Mouse (Mus musculus) MEL (cell line): ENCODE data around the gene Exph5. TPM values are rescaled to one million over a fixed set of nuclear protein-coding genes. Genes with fewer than 3 reads are reported as not detected.

ENCODE experiments used
- DNase-seq: peaks from one replicate; pipeline ENCODE4 v3.0.0; 2011; ENCODE audit warnings: low read depth, low spot score
- H3K27ac ChIP-seq: 2 replicates; pipeline ENCODE4 v1.5.1; 2012; ENCODE audit warnings: low read depth, mild to moderate bottlenecking, control low read depth, low read length, moderate library complexity; ENCODE audit not compliant: control insufficient read depth
- H3K27me3 ChIP-seq, 2 experiments: fragments of 150-350 bp in 1 of 2; sonication (generic) in 1 of 2; 2 replicates each; pipeline ENCODE4 v1.6.1; 2012; ENCODE audit warnings: low read length in 2 of 2, mild to moderate bottlenecking in 2 of 2, improper control_type of control experiment in 1 of 2, moderate library complexity in 1 of 2; ENCODE audit not compliant: insufficient read depth in 2 of 2, control insufficient read depth in 1 of 2
- H3K36me3 ChIP-seq, 2 experiments: 2 replicates each; pipeline ENCODE4 v1.6.1; 2012 to 2014; ENCODE audit warnings: low read length in 2 of 2, improper control_type of control experiment in 1 of 2, inconsistent platforms in 1 of 2, mild to moderate bottlenecking in 1 of 2; ENCODE audit not compliant: insufficient read depth in 2 of 2, control insufficient read depth in 1 of 2
- H3K4me1 ChIP-seq, 2 experiments: fragments of 150-350 bp in 1 of 2; sonication (generic) in 1 of 2; 2 replicates each; pipeline ENCODE4 v1.6.1; 2012; ENCODE audit warnings: low read length in 2 of 2, improper control_type of control experiment in 1 of 2, mild to moderate bottlenecking in 1 of 2; ENCODE audit not compliant: insufficient read depth in 2 of 2, control insufficient read depth in 1 of 2
- H3K4me3 ChIP-seq, 2 experiments: fragments of 150-350 bp in 1 of 2; sonication (generic) in 1 of 2; 2 replicates each; pipeline ENCODE4 v1.5.1; 2012; ENCODE audit warnings: low read depth in 2 of 2, low read length in 2 of 2, mild to moderate bottlenecking in 2 of 2, moderate library complexity in 2 of 2, control low read depth in 1 of 2, improper control_type of control experiment in 1 of 2; ENCODE audit not compliant: control insufficient read depth in 1 of 2, insufficient read depth in 1 of 2
- H3K79me2 ChIP-seq: 2 replicates; pipeline ENCODE4 v1.6.1; 2012; ENCODE audit warnings: mild to moderate bottlenecking, low read length, moderate library complexity; ENCODE audit not compliant: control insufficient read depth, poor library complexity, insufficient read depth
- H3K9ac ChIP-seq: 2 replicates; pipeline ENCODE4 v1.6.1; 2012; ENCODE audit warnings: low read depth, mild to moderate bottlenecking, control low read depth, low read length, moderate library complexity; ENCODE audit not compliant: control insufficient read depth, poor library complexity, severe bottlenecking
- H3K9me3 ChIP-seq: fragments of 150-350 bp; sonication (generic); replicated peaks from 2 replicates; pipeline ENCODE4 v1.6.1; 2012; ENCODE audit warnings: mild to moderate bottlenecking, low read length, improper control_type of control experiment, moderate library complexity; ENCODE audit not compliant: insufficient read depth
- BHLHE40 ChIP-seq: IDR thresholded peaks from 2 replicates; pipeline ENCODE4 v1.6.1; 2012; ENCODE audit warnings: low read depth, mild to moderate bottlenecking, inconsistent platforms, low read length, improper control_type of control experiment, borderline replicate concordance
- CHD2 ChIP-seq: IDR thresholded peaks from 2 replicates; pipeline ENCODE4 v1.6.1; 2011; ENCODE audit warnings: low read length, improper control_type of control experiment
- CTCF ChIP-seq, 3 experiments: IDR thresholded peaks in 2 of 3; conservative IDR thresholded peaks in 1 of 3; 2 replicates each; pipeline ENCODE4 v1.5.1; 2011 to 2012; ENCODE audit warnings: low read length in 3 of 3, low read depth in 2 of 3, mild to moderate bottlenecking in 2 of 3, improper control_type of control experiment in 1 of 3, inconsistent platforms in 1 of 3, mixed read lengths in 1 of 3, moderate library complexity in 1 of 3; ENCODE audit not compliant: control insufficient read depth in 1 of 3, insufficient read depth in 1 of 3, poor library complexity in 1 of 3, severe bottlenecking in 1 of 3
- E2F4 ChIP-seq: IDR thresholded peaks from 2 replicates; pipeline ENCODE4 v1.6.1; 2011; ENCODE audit warnings: low read depth, low read length, improper control_type of control experiment, borderline replicate concordance
- ETS1 ChIP-seq: IDR thresholded peaks from 2 replicates; pipeline ENCODE4 v1.6.1; 2012; ENCODE audit warnings: low read depth, mild to moderate bottlenecking, inconsistent platforms, low read length, improper control_type of control experiment, moderate library complexity
- GABPA ChIP-seq: IDR thresholded peaks from 2 replicates; pipeline ENCODE4 v1.6.1; 2012; ENCODE audit warnings: low read depth, mild to moderate bottlenecking, inconsistent platforms, low read length, improper control_type of control experiment, moderate library complexity
- MAFK ChIP-seq: IDR thresholded peaks from 2 replicates; pipeline ENCODE4 v1.6.1; 2011; ENCODE audit warnings: low read depth, mild to moderate bottlenecking, low read length, improper control_type of control experiment, borderline replicate concordance
- MAZ ChIP-seq: IDR thresholded peaks from 2 replicates; pipeline ENCODE4 v1.6.1; 2012; ENCODE audit warnings: low read depth, mild to moderate bottlenecking, inconsistent platforms, low read length, improper control_type of control experiment
- MEF2A ChIP-seq: IDR thresholded peaks from 2 replicates; pipeline ENCODE4 v1.6.1; 2014; ENCODE audit warnings: low read depth, mild to moderate bottlenecking, inconsistent platforms, low read length, improper control_type of control experiment; ENCODE audit not compliant: poor library complexity, insufficient replicate concordance, severe bottlenecking; ENCODE audit errors: extremely low read depth
- MXI1 ChIP-seq: IDR thresholded peaks from 2 replicates; pipeline ENCODE4 v1.6.1; 2011; ENCODE audit warnings: mild to moderate bottlenecking, low read depth, low read length, improper control_type of control experiment
- NELFE ChIP-seq: IDR thresholded peaks from 2 replicates; pipeline ENCODE4 v1.6.1; 2011; ENCODE audit warnings: low read depth, low read length, improper control_type of control experiment
- NRF1 ChIP-seq: IDR thresholded peaks from 2 replicates; pipeline ENCODE4 v1.6.1; 2014; ENCODE audit warnings: low read depth, mild to moderate bottlenecking, inconsistent platforms, low read length, improper control_type of control experiment, moderate library complexity; ENCODE audit not compliant: poor library complexity, insufficient read depth, severe bottlenecking
- POLR2A ChIP-seq, 2 experiments: IDR thresholded peaks; 2 replicates each; pipeline ENCODE4 v1.6.1; 2011 to 2012; ENCODE audit warnings: low read length in 2 of 2, mild to moderate bottlenecking in 2 of 2, control low read depth in 1 of 2, improper control_type of control experiment in 1 of 2, low read depth in 1 of 2, moderate library complexity in 1 of 2; ENCODE audit not compliant: control insufficient read depth in 1 of 2, insufficient read depth in 1 of 2, poor library complexity in 1 of 2
- POLR2AphosphoS5 ChIP-seq: IDR thresholded peaks from 2 replicates; pipeline ENCODE4 v1.6.1; 2012; ENCODE audit warnings: low read depth, borderline replicate concordance, mild to moderate bottlenecking, inconsistent platforms, low read length, moderate library complexity, mixed read lengths
- RAD21 ChIP-seq: IDR thresholded peaks from 2 replicates; pipeline ENCODE4 v1.6.1; 2011; ENCODE audit warnings: mild to moderate bottlenecking, low read depth, low read length, improper control_type of control experiment
- RCOR1 ChIP-seq: IDR thresholded peaks from 2 replicates; pipeline ENCODE4 v1.6.1; 2012; ENCODE audit warnings: low read depth, mild to moderate bottlenecking, inconsistent platforms, low read length, improper control_type of control experiment
- ZC3H11A ChIP-seq: IDR thresholded peaks from 2 replicates; pipeline ENCODE4 v1.6.1; 2012; ENCODE audit warnings: low read depth, mild to moderate bottlenecking, inconsistent platforms, low read length, improper control_type of control experiment
- ZMIZ1 ChIP-seq: IDR thresholded peaks from 2 replicates; pipeline ENCODE4 v1.6.1; 2012; ENCODE audit warnings: low read depth, mild to moderate bottlenecking, inconsistent platforms, low read length, improper control_type of control experiment, moderate library complexity
- ZNF384 ChIP-seq: IDR thresholded peaks from 2 replicates; pipeline ENCODE4 v1.6.1; 2012; ENCODE audit warnings: low read depth, mild to moderate bottlenecking, inconsistent platforms, low read length, improper control_type of control experiment
- polyA plus RNA-seq, 2 experiments: library from polyadenylated mRNA; stranded (reverse) in 1 of 2; unstranded in 1 of 2; fragments of >175 nt in 1 of 2; fragments of >200 nt in 1 of 2; gene quantifications; 2 replicates each; pipeline versions ENCODE4 v1.2.1 to v1.2.4; 2012; ENCODE audit warnings: low replicate concordance in 2 of 2, low read depth in 1 of 2; ENCODE audit not compliant: insufficient read length in 2 of 2, insufficient read depth in 1 of 2, missing spikeins in 1 of 2
- total RNA-seq: library from RNA; depleted of rRNA; stranded (reverse); fragments of 300-350 nt; gene quantifications from 2 replicates; pipeline ENCODE4 v1.2.3, GENCODE M21; 2012

Exph5 gene
- total and polyA plus RNA-seq, 3 experiments: not detected

GRCm38 (mm10) chr9:53340328-53340916, 39.0 kb downstream of the Exph5 start:
- Histone ChIP-seq H3K9ac (no peak overlapping the region), H3K36me3 (no peaks in the 10 kb centered on the region), H3K9me3 (no peaks in the 10 kb centered on the region), H3K4me3 (no peak overlapping the region), H3K27ac (no peak overlapping the region), H3K27me3 (peaks cover 17 to 20% of the 10 kb centered on the region in 2 experiments), H3K4me1 (no peaks in the 10 kb centered on the region), H3K79me2 (no peaks in the 10 kb centered on the region)
- DNase-seq: no peak
- TF ChIP-seq RCOR1 (no peak), MEF2A (no peak)

DNA sequence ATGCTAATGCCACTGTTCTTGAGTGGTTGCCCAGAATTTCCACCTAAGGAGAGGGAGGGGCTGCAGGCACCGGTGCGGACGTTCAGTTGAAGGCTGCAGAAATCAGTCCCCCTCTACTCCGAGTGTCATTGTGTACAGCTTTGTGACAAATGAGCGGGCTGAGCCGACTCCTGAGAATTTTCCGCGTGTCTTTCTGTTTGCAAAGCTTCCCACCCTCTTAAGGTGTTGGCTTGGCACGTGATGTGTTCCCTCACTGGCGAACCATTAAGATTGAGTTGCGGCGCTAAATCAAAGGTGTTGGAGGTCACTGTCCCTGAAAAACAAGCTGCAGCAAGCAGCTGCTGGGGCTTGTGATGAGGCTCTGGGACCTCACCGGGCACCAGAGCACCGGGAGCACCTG, 39.5 kb downstream of the Exph5 start:
- DNase-seq: no peak
- H3K27ac ChIP-seq: no peak overlapping the region
- TF ChIP-seq NRF1 (no peak), MAZ (no peak), BHLHE40 (no peak), POLR2AphosphoS5 (no peak), NELFE (no peak), MXI1 (no peak), ZMIZ1 (no peak), POLR2A (IDR thresholded peaks at IDR 0.05; ENCODE audit: control insufficient read depth in 1 of 2, insufficient read depth in 1 of 2, low read depth in 1 of 2, low read length in 2 of 2, poor library complexity in 1 of 2) (no peak), RAD21 (no peak), MAFK (no peak), CTCF (IDR thresholded peaks at IDR 0.05 in 2 of 3, conservative IDR thresholded peaks at IDR 0.05 in 1 of 3; ENCODE audit: control insufficient read depth in 1 of 3, insufficient read depth in 1 of 3, low read depth in 2 of 3, low read length in 3 of 3, poor library complexity in 1 of 3, severe bottlenecking in 1 of 3) (no peak), E2F4 (no peak), CHD2 (no peak)
- peaks cover 17 to 19% of the 10 kb centered on the region in 2 experiments for H3K27me3 ChIP-seq
- no peaks in the 10 kb centered on the region for H3K79me2 ChIP-seq
- no peak overlapping the region for H3K4me3 ChIP-seq
- H3K9ac ChIP-seq: no peak overlapping the region
- H3K36me3 ChIP-seq: no peaks in the 10 kb centered on the region
- no peaks in the 10 kb centered on the region for H3K9me3 ChIP-seq
- no peaks in the 10 kb centered on the region for H3K4me1 ChIP-seq

GRCm38 (mm10) chr9:53341981-53342380, 40.5 kb downstream of the Exph5 start:
- H3K4me1 ChIP-seq: no peaks in the 10 kb centered on the region
- H3K27me3 ChIP-seq: peaks cover 18 to 19% of the 10 kb centered on the region in 2 experiments
- H3K79me2 ChIP-seq: no peaks in the 10 kb centered on the region
- no peak overlapping the region for H3K27ac ChIP-seq
- DNase-seq: no peak
- TF ChIP-seq ETS1 (no peak), NELFE (no peak), MAZ (no peak), ZC3H11A (no peak), RAD21 (no peak), POLR2AphosphoS5 (no peak), CTCF (IDR thresholded peaks at IDR 0.05 in 2 of 3, conservative IDR thresholded peaks at IDR 0.05 in 1 of 3; ENCODE audit: control insufficient read depth in 1 of 3, insufficient read depth in 1 of 3, low read depth in 2 of 3, low read length in 3 of 3, poor library complexity in 1 of 3, severe bottlenecking in 1 of 3) (no peak), ZNF384 (no peak), GABPA (no peak)
- H3K36me3 ChIP-seq: no peaks in the 10 kb centered on the region
- H3K9me3 ChIP-seq: no peaks in the 10 kb centered on the region
- H3K4me3 ChIP-seq: no peak overlapping the region
- no peak overlapping the region for H3K9ac ChIP-seq
